Mouse (Mus musculus) C2C12 (cell line): ENCODE data around the gene Apex1.

Experiments used
- CTCF ChIP-seq: IDR thresholded peaks from one replicate; pipeline ENCODE4 v1.5.1; 2011; ENCODE audit not compliant: control insufficient read depth, insufficient read depth, insufficient read length
- FOSL1 ChIP-seq: IDR thresholded peaks from one replicate; pipeline ENCODE4 v1.8.0; 2011; ENCODE audit warnings: mild to moderate bottlenecking, low read length; ENCODE audit not compliant: poor library complexity, insufficient read depth, severe bottlenecking
- MAX ChIP-seq: IDR thresholded peaks from one replicate; pipeline ENCODE4 v1.6.1; 2011; ENCODE audit warnings: mild to moderate bottlenecking, control low read depth

DNA sequence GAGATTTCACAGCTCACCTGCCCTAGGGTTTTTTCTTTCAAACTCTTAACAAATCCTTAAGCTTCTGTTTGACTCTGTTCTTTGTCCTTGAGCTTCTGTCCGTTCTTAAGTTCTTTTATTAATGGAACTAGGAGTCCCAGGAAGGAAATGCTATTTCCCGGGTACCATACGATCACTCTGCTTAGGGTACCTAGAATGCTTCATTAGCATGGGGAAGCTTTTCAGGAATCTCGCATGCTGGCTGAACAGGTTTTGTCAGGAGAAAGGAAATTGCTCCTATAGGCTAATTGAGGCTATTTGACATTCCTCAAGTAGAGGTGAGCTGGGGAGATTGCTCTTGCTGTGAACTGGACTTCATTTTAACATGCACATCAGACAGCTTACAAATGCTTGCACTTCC is 48.9 kb downstream of the Apex1 start:
- TF ChIP-seq MAX (no peak), FOSL1 (no peak), CTCF (no peak)
